Mouse (Mus musculus) testis, postnatal 10 days (tissue): ENCODE measurements around the gene Mllt1.
"Not testable (repeated sequence)": the region's sequence is repeated elsewhere in the genome, so short reads cannot be mapped to it uniquely, and the experiment has no call there.

Experiments used
- DNase-seq: peaks from one replicate; pipeline ENCODE4 v3.0.0; 2021; ENCODE audit warnings: low spot score

The Mllt1 gene

GRCm38 (mm10) chr17:56934545-56935330 is 477 bp downstream of the Mllt1 start:
- DNase-seq, result peak; percentile 74

GRCm38 (mm10) chr17:56933395-56933794 is 1.8 kb downstream of the Mllt1 start:
- DNase-seq, result peak; percentile 31

GRCm38 (mm10) chr17:56930026-56930425 is 5.2 kb downstream of the Mllt1 start:
- DNase-seq, result peak; percentile 36

- DNase-seq, result peak; percentile 28
Observed at GRCm38 (mm10) chr17:56929530-56929929, 5.7 kb downstream of the Mllt1 start.

GRCm38 (mm10) chr17:56929101-56929500 is 6.1 kb downstream of the Mllt1 start:
- peak; percentile 28 for DNase-seq

- DNase-seq, result peak; percentile 29
Observed at GRCm38 (mm10) chr17:56925998-56926397, 9.2 kb downstream of the Mllt1 start.

GRCm38 (mm10) chr17:56919725-56920124 is 15.5 kb downstream of the Mllt1 start:
- DNase-seq, result no peak

- no peak for DNase-seq
Observed at GRCm38 (mm10) chr17:56917166-56917565, 18.0 kb downstream of the Mllt1 start.

- no peak for DNase-seq
Observed at GRCm38 (mm10) chr17:56913444-56913843, 21.8 kb downstream of the Mllt1 start.

- DNase-seq, result no peak
Observed at GRCm38 (mm10) chr17:56913023-56913422, 22.2 kb downstream of the Mllt1 start.

GRCm38 (mm10) chr17:56909764-56910163 is 25.5 kb downstream of the Mllt1 start:
- not testable (repeated sequence) for DNase-seq

- DNase-seq, result no peak
Observed at GRCm38 (mm10) chr17:56907887-56908286, 27.3 kb downstream of the Mllt1 start.

GRCm38 (mm10) chr17:56907096-56907495 is 28.1 kb downstream of the Mllt1 start:
- DNase-seq, result no peak

GRCm38 (mm10) chr17:56906166-56906565 is 29.0 kb downstream of the Mllt1 start:
- DNase-seq, result no peak

- DNase-seq, result no peak
Observed at GRCm38 (mm10) chr17:56902698-56903097, 32.5 kb downstream of the Mllt1 start.

GRCm38 (mm10) chr17:56897630-56898195 is 37.5 kb downstream of the Mllt1 start:
- DNase-seq, result peak; percentile 89

GRCm38 (mm10) chr17:56896513-56897129 is 38.6 kb downstream of the Mllt1 start:
- DNase-seq, result no peak

GRCm38 (mm10) chr17:56895368-56895918 is 39.8 kb downstream of the Mllt1 start:
- DNase-seq, result no peak

GRCm38 (mm10) chr17:56890018-56890417 is 45.2 kb downstream of the Mllt1 start:
- no peak for DNase-seq

- DNase-seq, result no peak
Observed at GRCm38 (mm10) chr17:56888050-56888449, 47.2 kb downstream of the Mllt1 start.

- no peak for DNase-seq
Observed at GRCm38 (mm10) chr17:56884809-56885208, 50.4 kb downstream of the Mllt1 start.

- no peak for DNase-seq
Observed at GRCm38 (mm10) chr17:56884331-56884730, 50.9 kb downstream of the Mllt1 start.

- peak; percentile 70 for DNase-seq
Observed at GRCm38 (mm10) chr17:56883612-56884011, 51.6 kb downstream of the Mllt1 start.
